Mouse (Mus musculus): ENCODE measurements around the gene Gm20388.

- TF ChIP-seq CTCF (IDR thresholded peaks at IDR 0.05; ENCODE audit: low read depth, low read length), result no peak
- TF ChIP-seq GATA1 (IDR thresholded peaks at IDR 0.05; ENCODE audit: borderline replicate concordance, low read length), result no peak
Observed at GRCm38 (mm10) chr8:121551065-121551985, 1640.7 kb downstream of the Gm20388 start.

All from G1E (cell line).